Mouse (Mus musculus) forebrain, embryonic 16.5 days (tissue): ENCODE results near the gene H2-Eb2. TPM values are rescaled to one million over a fixed set of nuclear protein-coding genes. Genes with fewer than 3 reads are reported as not detected.

Experiments
- ATAC-seq: fragments of 200-750 bp; cut with Nextera tagmentation; 2 replicates; pipeline ENCODE4 v1.8.0; 2017; ENCODE audit warnings: mild to moderate bottlenecking, moderate library complexity
- H3K27ac ChIP-seq: fragments of 300-500 bp; sonication (generic); 2 replicates; pipeline ENCODE4 v1.5.1; 2014; ENCODE audit warnings: low read length, control low read depth
- H3K27me3 ChIP-seq: fragments of 300-500 bp; sonication (generic); replicated peaks from 2 replicates; pipeline ENCODE4 v1.6.1; 2014; ENCODE audit warnings: low read length; ENCODE audit not compliant: control insufficient read depth, insufficient read depth
- H3K36me3 ChIP-seq: fragments of 300-500 bp; sonication (generic); 2 replicates; pipeline ENCODE4 v1.6.1; 2014; ENCODE audit not compliant: control insufficient read depth, insufficient read depth
- H3K4me1 ChIP-seq: fragments of 300-500 bp; sonication (generic); replicated peaks from 2 replicates; pipeline ENCODE4 v1.6.1; 2014; ENCODE audit warnings: low read length; ENCODE audit not compliant: control insufficient read depth, insufficient read depth
- H3K4me2 ChIP-seq: fragments of 300-500 bp; sonication (generic); 2 replicates; pipeline ENCODE4 v1.6.1; 2014; ENCODE audit warnings: mild to moderate bottlenecking, low read length, control low read depth
- H3K4me3 ChIP-seq: fragments of 300-500 bp; sonication (generic); replicated peaks from 2 replicates; pipeline ENCODE4 v1.5.1; 2014; ENCODE audit warnings: mild to moderate bottlenecking, low read length, control low read depth
- H3K9ac ChIP-seq: fragments of 300-500 bp; sonication (generic); replicated peaks from 2 replicates; pipeline ENCODE4 v1.6.1; 2014; ENCODE audit warnings: low read depth, low read length, control low read depth
- H3K9me3 ChIP-seq: fragments of 300-500 bp; sonication (generic); 2 replicates; pipeline ENCODE4 v1.6.1; 2016; ENCODE audit warnings: low read length; ENCODE audit not compliant: control insufficient read depth
- WGBS: fragments of 180-500 bp; shearing (Covaris S2); extraction: QIAGEN DNeasy Blood & Tissue Kit; methylation state at CpG from one replicate; pipeline ENCODE4 v1.1.7; 2014; 5-methylcytosine and 5-hydroxymethylcytosine counted together
- polyA plus RNA-seq: library from polyadenylated mRNA; unstranded; fragments of >200 nt; fragmentation: Nextera tagmentation; extraction: Ambion mirVana; gene quantifications from 2 replicates; pipeline ENCODE4 v1.2.1, GENCODE M21; 2015

H2-Eb2 gene
- polyA plus RNA-seq, 1 experiment from 2014 or later = not detected

- no peak for ATAC-seq
- no peak overlapping the region for H3K9ac ChIP-seq
- no peak overlapping the region for H3K4me3 ChIP-seq
- 80% methylated on average over 10 of the region's 10 CpGs for WGBS
- no peak overlapping the region for H3K4me2 ChIP-seq
- no peaks in the 10 kb centered on the region for H3K36me3 ChIP-seq
- no peak overlapping the region for H3K27ac ChIP-seq
- no peaks in the 10 kb centered on the region for H3K4me1 ChIP-seq
- no peaks in the 10 kb centered on the region for H3K9me3 ChIP-seq
- H3K27me3 ChIP-seq = no peaks in the 10 kb centered on the region
Measured at GRCm38 (mm10) chr17:34365031-34365430, 39.6 kb downstream of the H2-Eb2 start.

- H3K4me2 ChIP-seq = no peak overlapping the region
- no peaks in the 10 kb centered on the region for H3K4me1 ChIP-seq
- H3K9me3 ChIP-seq = no peaks in the 10 kb centered on the region
- no peak overlapping the region for H3K27ac ChIP-seq
- WGBS = 89% methylated on average over 4 of the region's 4 CpGs
- H3K4me3 ChIP-seq = no peak overlapping the region
- H3K36me3 ChIP-seq = no peaks in the 10 kb centered on the region
- no peak for ATAC-seq
- H3K9ac ChIP-seq = no peak overlapping the region
- H3K27me3 ChIP-seq = no peaks in the 10 kb centered on the region
Measured at GRCm38 (mm10) chr17:34370563-34370962, 45.1 kb downstream of the H2-Eb2 start.

- Histone ChIP-seq H3K9me3 (no peaks in the 10 kb centered on the region), H3K4me3 (no peak overlapping the region), H3K27me3 (no peaks in the 10 kb centered on the region), H3K9ac (no peak overlapping the region), H3K4me2 (no peak overlapping the region), H3K4me1 (no peaks in the 10 kb centered on the region), H3K27ac (no peak overlapping the region), H3K36me3 (no peaks in the 10 kb centered on the region)
- no peak for ATAC-seq
- WGBS = 85% methylated on average over 6 of the region's 6 CpGs
Measured at GRCm38 (mm10) chr17:34373055-34373709, 47.7 kb downstream of the H2-Eb2 start.

- no peak within 1 kb of the TSS for H3K4me3 ChIP-seq
- WGBS = 81% methylated on average over 2 of the region's 2 CpGs
- ATAC-seq = no peak
- no peak within 1 kb of the TSS for H3K27ac ChIP-seq
- H3K4me1 ChIP-seq = no peaks in the 10 kb centered on the region
- no peak within 1 kb of the TSS for H3K4me2 ChIP-seq
- no peaks in the 10 kb centered on the region for H3K27me3 ChIP-seq
- no peaks in the 10 kb centered on the region for H3K9me3 ChIP-seq
- no peak within 1 kb of the TSS for H3K9ac ChIP-seq
- no peaks in the 10 kb centered on the region for H3K36me3 ChIP-seq
Measured at GRCm38 (mm10) chr17:34376847-34377246, 51.4 kb downstream of the H2-Eb2 start, which contains the start of gene Btnl1. TSS of gene Btnl1 (plus strand) at chr17:34377132.

GRCm38 (mm10) chr17:34377450-34378209 is 52.2 kb downstream of the H2-Eb2 start:
- Histone ChIP-seq H3K36me3 (no peaks in the 10 kb centered on the region), H3K9ac (no peak overlapping the region), H3K27me3 (no peaks in the 10 kb centered on the region), H3K4me3 (no peak overlapping the region), H3K27ac (no peak overlapping the region), H3K9me3 (no peaks in the 10 kb centered on the region), H3K4me1 (no peaks in the 10 kb centered on the region), H3K4me2 (no peak overlapping the region)
- WGBS = 55% methylated on average over 6 of the region's 6 CpGs
- ATAC-seq = no peak

GRCm38 (mm10) chr17:34378716-34379115 is 53.3 kb downstream of the H2-Eb2 start:
- H3K36me3 ChIP-seq = no peaks in the 10 kb centered on the region
- H3K4me2 ChIP-seq = no peak overlapping the region
- WGBS = 67% methylated on average over 2 of the region's 2 CpGs
- H3K27ac ChIP-seq = no peak overlapping the region
- no peak overlapping the region for H3K4me3 ChIP-seq
- H3K9ac ChIP-seq = no peak overlapping the region
- ATAC-seq = no peak
- H3K27me3 ChIP-seq = no peaks in the 10 kb centered on the region
- no peaks in the 10 kb centered on the region for H3K9me3 ChIP-seq
- no peaks in the 10 kb centered on the region for H3K4me1 ChIP-seq

- H3K9me3 ChIP-seq = no peaks in the 10 kb centered on the region
Measured at GRCm38 (mm10) chr17:34379451-34379850, 54.0 kb downstream of the H2-Eb2 start.

GRCm38 (mm10) chr17:34381876-34382275 is 56.4 kb downstream of the H2-Eb2 start:
- Histone ChIP-seq H3K36me3 (no peaks in the 10 kb centered on the region), H3K9ac (no peak overlapping the region), H3K27ac (no peak overlapping the region), H3K4me2 (no peak overlapping the region), H3K4me3 (no peak overlapping the region), H3K27me3 (no peaks in the 10 kb centered on the region), H3K4me1 (no peaks in the 10 kb centered on the region), H3K9me3 (no peaks in the 10 kb centered on the region)
- ATAC-seq = no peak
- WGBS = 69% methylated on average over 11 of the region's 11 CpGs

More at GRCm38 (mm10) chr17:34379451-34379850, 54.0 kb downstream of the H2-Eb2 start:
- H3K36me3 ChIP-seq = no peaks in the 10 kb centered on the region
- no peaks in the 10 kb centered on the region for H3K27me3 ChIP-seq
- no peak for ATAC-seq
- H3K4me3 ChIP-seq = no peak overlapping the region
- H3K9ac ChIP-seq = no peak overlapping the region
- H3K4me1 ChIP-seq = no peaks in the 10 kb centered on the region
- H3K4me2 ChIP-seq = no peak overlapping the region
- WGBS = 88% methylated on average over 7 of the region's 7 CpGs
- H3K27ac ChIP-seq = no peak overlapping the region

- no peaks in the 10 kb centered on the region for H3K9me3 ChIP-seq
- WGBS = 81% methylated on average over 7 of the region's 7 CpGs
- no peak for ATAC-seq
- H3K27ac ChIP-seq = no peak overlapping the region
- H3K4me3 ChIP-seq = no peak overlapping the region
- H3K4me1 ChIP-seq = no peaks in the 10 kb centered on the region
- H3K27me3 ChIP-seq = no peaks in the 10 kb centered on the region
- H3K36me3 ChIP-seq = no peaks in the 10 kb centered on the region
- no peak overlapping the region for H3K4me2 ChIP-seq
- no peak overlapping the region for H3K9ac ChIP-seq
Measured at GRCm38 (mm10) chr17:34383212-34383611, 57.7 kb downstream of the H2-Eb2 start.
